Mouse (Mus musculus) colon, adult 2 months (tissue): Measurements from ENCODE around the gene Sgk2. TPM values are rescaled to one million over a fixed set of nuclear protein-coding genes. Genes with fewer than 3 reads are reported as not detected.

Source experiments
- polyA plus RNA-seq: library from polyadenylated mRNA; depleted of rRNA; stranded (reverse); fragments of >200 nt; gene quantifications from 2 replicates; pipeline ENCODE4 v1.2.3, GENCODE M21; 2012; rRNA removed

The Sgk2 gene
- polyA plus RNA-seq, result 16.2 and 27.7 TPM in 2 replicates

DNA sequence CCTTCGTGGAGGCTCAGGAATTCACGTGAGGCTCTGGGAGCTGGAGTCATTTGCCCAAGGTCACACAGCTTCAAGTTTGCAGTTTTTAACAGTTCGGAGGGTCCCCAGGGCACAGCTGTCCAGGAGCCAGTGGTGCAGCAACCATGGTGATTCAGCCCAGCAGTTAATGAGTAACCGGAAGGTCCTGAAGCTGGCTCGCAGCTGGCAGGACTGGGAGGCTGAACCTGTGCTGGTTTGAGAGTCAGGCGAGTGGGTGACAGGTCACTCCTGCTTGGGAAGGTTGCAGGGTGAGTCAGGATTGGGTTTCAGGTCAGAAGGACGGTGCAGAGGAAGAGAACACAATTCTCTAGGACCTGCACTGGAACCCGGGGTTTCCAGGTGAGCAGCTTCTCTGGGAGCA is at the start of gene Sgk2:
Gene Sgk2 (plus strand): TSS at position 113 of the 400 bp plus-strand sequence.

DNA sequence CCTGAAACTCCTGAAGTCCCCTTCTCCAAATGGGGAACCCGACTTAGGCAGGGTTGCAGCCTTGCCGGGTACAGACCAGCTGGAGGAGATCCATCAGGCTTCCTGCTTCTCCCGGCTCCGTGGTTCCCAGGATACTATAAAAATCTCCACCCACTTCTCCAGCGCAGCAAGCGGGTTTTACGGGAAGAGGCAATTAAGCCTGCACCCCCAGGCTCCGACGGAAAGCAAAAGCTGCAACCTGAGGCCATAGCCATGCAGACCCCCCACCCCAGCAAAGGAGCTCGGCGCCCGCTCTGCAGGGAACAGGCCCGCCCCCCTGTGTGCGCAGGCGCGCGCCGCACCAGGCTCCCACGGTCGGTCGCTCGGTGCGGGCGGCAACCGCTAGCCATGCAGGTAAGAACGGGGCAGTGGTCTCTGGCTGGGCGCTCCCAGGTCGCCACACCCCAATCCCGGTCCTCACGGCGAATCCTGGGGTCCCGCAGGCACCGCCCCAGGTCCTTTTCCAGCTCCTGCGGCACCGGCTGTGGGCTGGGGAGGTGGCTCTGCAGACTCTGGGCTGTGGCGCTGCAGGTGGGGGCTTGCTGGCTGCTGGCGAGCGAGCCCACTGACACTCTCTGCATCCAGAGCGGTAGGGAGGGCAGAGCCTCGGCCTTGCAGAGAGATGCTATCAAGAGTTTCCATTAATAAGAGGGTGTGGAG is 43.8 kb upstream of the Sgk2 start, which contains the start of gene L3mbtl1:
Gene L3mbtl1 (plus strand): TSS at position 325 of the 699 bp plus-strand sequence.

DNA sequence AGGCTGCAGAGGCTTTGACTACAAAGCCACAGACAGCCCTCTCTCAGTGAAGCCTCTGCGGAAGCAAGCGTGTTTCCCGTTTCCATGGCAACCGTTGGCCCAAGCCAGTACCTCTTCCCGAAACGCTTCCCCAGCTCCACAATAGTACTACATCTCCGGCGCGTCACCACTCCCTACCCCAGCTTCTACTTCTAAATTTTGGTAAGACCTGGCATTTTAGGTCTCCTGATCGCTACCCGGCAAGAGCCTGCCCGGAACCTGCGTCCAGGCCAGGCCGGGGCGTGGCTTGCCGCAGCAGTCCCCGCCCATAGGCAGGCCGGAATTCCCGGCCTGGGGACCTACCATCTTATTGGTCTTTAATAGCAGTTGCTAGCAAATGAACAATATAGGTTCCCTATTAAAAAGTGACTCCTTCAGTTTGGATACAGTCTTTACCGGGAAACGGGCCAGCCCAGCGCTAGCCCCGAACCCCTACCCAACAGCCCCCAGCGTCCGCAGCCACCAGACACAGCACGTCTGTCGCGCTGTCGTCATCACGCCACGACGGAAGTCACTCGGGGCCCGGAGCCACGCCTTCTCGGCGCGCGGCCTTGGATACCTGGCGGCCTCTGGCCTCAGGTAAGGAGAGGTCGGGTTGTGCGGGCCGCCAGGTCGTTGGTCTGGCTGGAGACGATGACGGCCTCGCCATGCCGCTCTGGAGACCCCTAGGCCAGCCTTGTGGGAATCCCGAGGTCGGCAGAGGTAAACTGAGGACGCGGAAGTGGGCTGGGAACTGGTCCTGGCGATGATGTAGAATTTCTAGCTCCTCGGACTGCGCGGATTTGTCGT is 30.0 kb downstream of the Sgk2 start, which contains the start of gene Ift52:
Gene Ift52 (plus strand): TSS at position 439 of the 828 bp plus-strand sequence.

DNA sequence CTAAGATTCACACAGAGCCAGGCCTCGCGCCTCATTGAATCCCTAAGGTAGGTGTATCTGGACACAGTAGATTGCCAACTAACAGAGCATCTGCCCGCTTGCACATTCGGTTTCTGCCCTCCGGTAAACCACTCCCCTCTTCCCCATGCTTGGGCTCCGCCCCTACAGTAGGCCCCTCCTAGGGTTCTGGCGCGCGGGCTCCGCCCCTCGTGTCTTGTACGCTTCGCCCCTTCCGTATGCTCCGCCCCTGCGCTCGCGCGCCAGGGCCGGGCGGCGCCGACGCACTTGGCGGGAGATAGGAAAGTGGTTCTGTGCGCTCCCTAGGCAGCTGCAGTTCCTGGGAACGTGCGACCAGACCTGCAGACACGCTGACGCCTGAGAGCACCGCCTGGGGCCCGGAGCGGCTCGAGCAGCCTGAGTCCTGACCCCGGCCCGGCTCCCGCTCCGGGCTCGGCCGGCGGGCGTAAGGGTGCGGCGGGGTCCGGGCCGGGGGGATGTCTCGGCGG is 67.3 kb downstream of the Sgk2 start, which contains the start of gene Mybl2:
Gene Mybl2 (plus strand): TSS at position 353 of the 506 bp plus-strand sequence.

Other genes with a start within 250 kb of the Sgk2 start
- 99.4 and 119 TPM in 2 replicates for gene Srsf6, start 55.8 kb upstream of the Sgk2 start, polyA plus RNA-seq
- gene L3mbtl1, start 43.9 kb upstream of the Sgk2 start, polyA plus RNA-seq, result 0.09 and 0.15 TPM in 2 replicates
- 14.6 and 16.8 TPM in 2 replicates for gene Ift52, start 30.0 kb downstream of the Sgk2 start, polyA plus RNA-seq
- 4.4 and 4.7 TPM in 2 replicates for gene Mybl2, start 67.4 kb downstream of the Sgk2 start, polyA plus RNA-seq
- gene Gtsf1l, start 100.5 kb downstream of the Sgk2 start, polyA plus RNA-seq, result not detected in 2 replicates
- 6.3 and 6.4 TPM in 2 replicates for gene Tox2, start 215.8 kb downstream of the Sgk2 start, polyA plus RNA-seq